Mouse (Mus musculus) right cerebral cortex, postnatal 25 days (tissue): ENCODE results near the gene Mroh2a.

Experiments
- DNase-seq: peaks from one replicate; pipeline ENCODE4 v3.0.0; 2022

Gene Mroh2a

DNA sequence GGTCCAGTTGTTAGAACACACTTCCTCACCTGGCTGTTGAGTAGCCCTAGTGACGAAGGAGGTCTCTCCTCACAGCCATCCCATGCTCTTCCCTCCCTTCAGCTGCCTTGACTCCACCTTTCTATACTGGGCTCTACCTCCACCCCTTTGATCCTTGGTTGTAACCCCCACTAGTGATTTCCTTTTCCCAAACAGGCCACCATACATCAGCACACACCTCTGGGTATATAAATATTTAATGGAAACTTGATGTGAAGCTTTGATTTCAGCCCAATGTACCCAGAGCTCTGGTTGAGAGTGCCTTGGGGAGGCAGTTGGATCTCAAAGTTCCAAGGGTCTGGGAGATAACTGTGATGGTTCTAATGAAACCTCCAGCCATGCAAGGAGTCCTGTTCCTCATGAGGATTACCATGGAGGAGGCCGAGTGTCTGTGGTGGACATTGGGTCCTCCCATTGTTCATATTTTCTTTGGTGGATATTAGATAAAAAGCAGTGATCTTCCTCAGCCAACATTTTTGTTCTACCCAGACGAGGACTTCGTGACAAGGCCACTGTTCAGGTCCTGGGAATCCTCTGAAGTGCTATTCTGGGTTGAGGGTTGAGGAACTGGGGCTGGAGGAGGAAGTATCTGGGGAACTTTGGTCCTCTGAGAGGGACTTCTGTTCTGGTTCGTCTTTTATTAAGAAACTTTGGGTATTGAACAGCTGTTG lies at the start of gene Mroh2a:
Gene Mroh2a (plus strand): TSS at position 317 of the 710 bp plus-strand sequence.
- DNase-seq: peak; percentile 24

- DNase-seq: no peak
These were observed 47.1 kb upstream of the Mroh2a start for GRCm38 (mm10) chr1:88179657-88180056.

DNA sequence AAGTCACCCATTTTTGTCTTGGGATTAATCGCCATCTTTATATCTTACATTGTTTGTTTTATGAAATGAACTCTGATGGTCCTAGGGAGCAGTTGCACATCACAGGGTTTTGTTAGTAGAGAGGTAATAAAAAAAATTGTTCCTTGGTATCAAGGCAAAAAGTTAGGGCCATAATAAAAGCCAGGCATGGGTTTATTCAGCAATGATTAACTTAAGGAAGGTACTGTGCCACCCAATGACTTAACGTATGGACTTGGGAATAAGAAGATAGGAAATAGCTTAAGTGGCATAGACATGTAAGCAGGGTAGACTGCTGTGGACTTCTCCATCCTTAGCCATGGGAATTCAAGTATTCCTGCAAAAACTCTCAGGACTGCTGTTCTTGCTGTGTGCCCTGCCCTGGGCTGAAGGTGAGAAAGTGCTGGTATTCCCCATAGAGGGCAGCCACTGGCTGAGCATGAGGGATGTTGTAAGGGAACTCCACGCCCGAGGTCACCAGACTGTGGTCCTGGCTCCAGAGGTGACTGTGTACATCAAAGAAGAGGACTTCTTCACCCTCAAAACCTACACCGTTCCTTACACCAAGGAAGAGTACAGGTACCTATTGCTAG lies 40.4 kb upstream of the Mroh2a start:
- DNase-seq: no peak

DNA sequence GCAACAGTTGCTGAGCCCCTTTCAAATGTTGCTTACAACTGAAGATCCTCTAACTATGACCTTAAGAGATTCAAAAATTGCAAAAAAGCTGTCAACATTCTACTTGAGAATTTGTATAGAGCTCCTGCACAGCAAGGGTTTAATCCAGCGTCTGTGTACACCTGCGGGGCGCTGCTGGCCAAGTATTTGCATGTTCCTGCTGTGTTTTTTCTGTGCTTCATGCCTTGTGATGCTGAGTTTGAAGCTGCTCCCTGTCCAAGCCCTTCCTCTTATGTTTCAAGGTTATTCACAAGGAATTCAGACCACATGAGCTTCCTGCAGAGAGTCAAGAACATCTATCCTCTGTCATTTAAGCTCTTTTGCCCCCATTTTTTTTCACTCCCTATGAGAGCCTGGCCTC lies 34.6 kb upstream of the Mroh2a start:
- no peak for DNase-seq

GRCm38 (mm10) chr1:88195687-88196086 lies 31.1 kb upstream of the Mroh2a start:
- DNase-seq: no peak

DNA sequence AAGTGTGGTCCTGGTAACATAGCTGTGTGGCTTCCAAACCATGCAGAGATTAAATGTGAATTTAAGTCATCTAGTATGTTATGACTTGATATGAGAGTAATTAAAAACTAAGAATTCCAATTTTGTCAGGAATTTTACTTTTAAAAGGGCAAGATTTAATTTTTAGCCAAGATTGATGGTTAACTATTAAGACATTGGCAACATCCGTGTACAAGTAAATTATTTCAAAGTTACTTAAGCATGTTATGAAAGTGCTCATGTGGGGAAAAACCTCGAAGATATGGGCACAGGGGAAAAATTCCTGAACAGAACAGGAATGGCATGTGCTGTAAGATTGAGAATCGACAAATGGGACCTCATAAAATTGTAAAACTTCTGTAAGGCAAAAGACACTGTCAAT lies 29.3 kb upstream of the Mroh2a start:
- no peak for DNase-seq

- DNase-seq: no peak
These were observed 26.8 kb upstream of the Mroh2a start for GRCm38 (mm10) chr1:88199996-88200395.

DNA sequence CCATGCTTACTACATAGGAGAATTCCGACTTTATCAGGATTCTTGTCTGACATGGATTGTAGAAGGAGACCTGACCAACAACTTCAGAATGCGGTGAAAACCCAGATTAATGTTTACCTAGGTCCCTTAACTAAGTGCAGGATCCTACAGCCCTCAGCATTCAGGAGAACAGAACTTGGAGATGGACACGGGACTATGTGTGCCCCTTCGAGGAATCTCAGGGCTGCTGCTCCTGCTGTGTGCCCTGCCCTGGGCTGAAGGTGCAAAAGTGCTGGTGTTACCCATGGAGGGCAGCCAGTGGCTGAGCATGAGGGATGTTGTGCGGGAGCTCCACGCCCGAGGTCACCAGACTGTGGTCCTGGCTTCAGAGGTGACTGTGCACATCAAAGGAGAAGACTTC lies 26.3 kb upstream of the Mroh2a start, which contains the start of gene Ugt1a2:
Gene Ugt1a2 (plus strand): TSS at position 146 of the 400 bp plus-strand sequence.
- DNase-seq: no peak

GRCm38 (mm10) chr1:88205294-88205922 lies 21.4 kb upstream of the Mroh2a start, which contains the start of gene Dnajb3:
TSS of gene Dnajb3 (minus strand) at chr1:88205782.
- peak; percentile 89 for DNase-seq

GRCm38 (mm10) chr1:88206843-88207479 lies 19.8 kb upstream of the Mroh2a start:
- DNase-seq: no peak

- no peak for DNase-seq
These were observed 15.0 kb upstream of the Mroh2a start, which contains the start of gene Ugt1a1 for GRCm38 (mm10) chr1:88211812-88212211. TSS of gene Ugt1a1 (plus strand) at chr1:88211959.

DNA sequence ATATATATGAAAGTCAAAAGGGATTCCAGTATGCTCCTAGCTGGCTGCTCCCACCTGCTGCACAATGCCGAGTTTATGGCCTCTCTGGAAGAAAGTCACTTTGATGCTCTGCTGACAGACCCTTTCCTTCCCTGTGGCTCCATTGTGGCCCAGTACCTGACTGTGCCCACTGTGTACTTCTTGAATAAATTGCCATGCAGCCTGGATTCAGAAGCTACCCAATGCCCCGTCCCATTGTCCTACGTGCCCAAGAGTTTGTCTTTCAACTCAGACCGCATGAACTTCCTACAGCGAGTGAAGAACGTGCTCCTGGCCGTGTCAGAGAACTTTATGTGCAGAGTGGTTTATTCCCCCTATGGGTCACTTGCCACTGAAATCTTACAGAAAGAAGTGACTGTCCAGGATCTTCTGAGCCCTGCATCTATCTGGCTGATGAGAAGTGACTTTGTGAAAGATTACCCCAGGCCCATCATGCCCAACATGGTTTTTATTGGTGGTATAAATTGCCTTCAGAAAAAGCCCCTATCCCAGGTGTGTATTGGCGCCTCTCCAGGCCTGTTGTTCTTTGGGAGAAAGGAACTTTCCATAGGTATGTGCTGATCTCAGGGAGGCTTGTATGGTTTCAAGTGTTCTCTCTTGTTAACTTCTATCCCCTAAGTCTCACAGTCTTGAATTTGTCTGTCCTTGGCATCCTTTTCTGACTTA lies 14.3 kb upstream of the Mroh2a start:
- DNase-seq: no peak

- no peak for DNase-seq
These were observed 13.7 kb upstream of the Mroh2a start for GRCm38 (mm10) chr1:88213061-88213460.

- no peak for DNase-seq
These were observed 12.9 kb upstream of the Mroh2a start for GRCm38 (mm10) chr1:88213766-88214461.

DNA sequence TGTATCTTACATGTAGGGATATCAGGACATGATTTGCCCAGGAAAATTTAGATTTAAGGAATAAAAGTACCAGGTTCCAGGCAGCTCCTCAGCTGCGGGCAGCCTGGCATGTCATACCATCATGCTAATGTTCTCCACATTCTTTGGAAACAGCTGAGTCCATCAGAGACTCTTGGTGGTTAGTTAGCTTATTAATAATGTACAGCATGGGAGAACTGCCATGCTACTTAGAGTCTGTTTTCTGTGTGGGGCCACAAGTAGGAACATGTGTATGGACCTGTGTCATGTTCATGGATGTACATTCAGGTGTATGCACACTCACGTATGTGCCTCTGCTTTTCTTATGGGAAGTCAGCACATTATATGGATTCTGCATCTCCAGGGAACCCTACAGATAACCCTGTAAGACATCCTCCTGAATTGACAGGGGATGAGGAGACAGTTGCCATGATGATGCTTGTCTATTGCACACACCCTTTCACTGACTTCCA lies 12.3 kb upstream of the Mroh2a start:
- no peak for DNase-seq

GRCm38 (mm10) chr1:88215466-88216380 lies 11.1 kb upstream of the Mroh2a start:
- no peak for DNase-seq

DNA sequence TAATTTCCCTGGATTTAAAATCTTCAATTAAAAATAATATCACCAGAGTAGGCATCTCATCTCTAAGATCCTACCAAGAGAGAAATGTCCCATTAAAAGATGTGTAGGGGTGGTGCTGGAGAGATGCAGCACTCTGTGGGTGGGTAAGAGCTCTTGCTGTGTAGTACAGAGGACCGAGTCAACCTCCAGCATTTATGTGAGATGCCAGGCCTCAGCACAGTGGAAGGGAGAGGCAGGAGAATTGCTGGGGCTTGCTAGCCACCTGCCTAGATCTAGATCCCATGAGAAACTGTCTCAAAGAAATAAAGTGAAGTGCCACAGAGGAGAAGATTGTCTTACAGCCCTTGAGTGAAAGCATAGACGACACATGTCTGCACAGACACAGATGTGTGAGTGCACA lies 10.2 kb upstream of the Mroh2a start:
- DNase-seq: no peak

DNA sequence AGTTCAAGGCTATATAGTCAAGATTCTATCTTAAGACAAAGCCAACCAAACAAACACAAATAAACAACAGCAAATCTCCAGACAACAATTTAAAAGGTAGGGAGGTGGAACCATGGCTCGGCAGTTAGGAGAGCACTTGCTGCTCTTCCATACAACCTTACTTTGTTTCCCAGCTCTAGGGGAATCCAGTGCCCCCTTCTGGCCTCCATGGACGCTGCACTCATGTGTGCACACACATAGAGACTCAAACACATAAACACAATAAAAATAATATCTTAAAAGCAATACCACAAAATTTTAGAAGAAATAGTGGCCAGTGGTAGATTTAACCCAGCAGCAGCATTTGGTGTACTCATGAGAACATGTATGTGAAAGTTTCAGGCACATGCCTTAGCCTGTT lies 9.6 kb upstream of the Mroh2a start:
- no peak for DNase-seq

GRCm38 (mm10) chr1:88217576-88217975 lies 9.2 kb upstream of the Mroh2a start:
- no peak for DNase-seq

GRCm38 (mm10) chr1:88218051-88218450 lies 8.7 kb upstream of the Mroh2a start:
- no peak for DNase-seq

- DNase-seq: no peak
These were observed 8.2 kb upstream of the Mroh2a start for GRCm38 (mm10) chr1:88218591-88218990.
